Mouse (Mus musculus): ENCODE data around the gene Pzp.

DNA sequence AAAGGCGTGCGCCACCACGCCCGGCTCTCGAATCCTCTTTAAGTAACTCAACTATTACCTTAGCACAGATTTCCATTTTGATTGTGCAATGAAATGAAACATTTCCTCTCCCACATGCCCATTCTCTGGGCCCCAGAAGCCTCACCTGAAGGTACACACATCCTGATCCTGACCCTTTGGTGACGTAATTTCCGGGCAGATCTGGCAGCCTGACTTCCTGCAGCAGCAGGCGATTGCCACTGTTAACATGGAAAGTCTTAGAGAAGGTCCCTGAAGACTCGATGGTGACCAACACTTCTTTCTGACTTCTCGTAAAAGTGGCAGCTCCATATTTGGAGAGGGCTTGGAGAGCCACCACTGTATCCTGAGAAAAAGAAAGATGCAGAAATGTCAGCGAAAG lies 38.8 kb downstream of the Pzp start:
- TF ChIP-seq CTCF (IDR thresholded peaks at IDR 0.05) (no peak), EP300 (IDR thresholded peaks at IDR 0.05) (no peak)

All from lung, postnatal 0 days (tissue).